Mouse (Mus musculus) cerebellum, postnatal 14 days (tissue): ENCODE results near the gene Gbf1.
"Not testable (repeated sequence)": the region's sequence is repeated elsewhere in the genome, so short reads cannot be mapped to it uniquely, and the experiment has no call there.

Experiments
- DNase-seq, 2 experiments: peaks; one replicate each; pipeline ENCODE4 v3.0.0; 2021; ENCODE audit warnings: mixed read lengths in 2 of 2

Gene Gbf1

DNA sequence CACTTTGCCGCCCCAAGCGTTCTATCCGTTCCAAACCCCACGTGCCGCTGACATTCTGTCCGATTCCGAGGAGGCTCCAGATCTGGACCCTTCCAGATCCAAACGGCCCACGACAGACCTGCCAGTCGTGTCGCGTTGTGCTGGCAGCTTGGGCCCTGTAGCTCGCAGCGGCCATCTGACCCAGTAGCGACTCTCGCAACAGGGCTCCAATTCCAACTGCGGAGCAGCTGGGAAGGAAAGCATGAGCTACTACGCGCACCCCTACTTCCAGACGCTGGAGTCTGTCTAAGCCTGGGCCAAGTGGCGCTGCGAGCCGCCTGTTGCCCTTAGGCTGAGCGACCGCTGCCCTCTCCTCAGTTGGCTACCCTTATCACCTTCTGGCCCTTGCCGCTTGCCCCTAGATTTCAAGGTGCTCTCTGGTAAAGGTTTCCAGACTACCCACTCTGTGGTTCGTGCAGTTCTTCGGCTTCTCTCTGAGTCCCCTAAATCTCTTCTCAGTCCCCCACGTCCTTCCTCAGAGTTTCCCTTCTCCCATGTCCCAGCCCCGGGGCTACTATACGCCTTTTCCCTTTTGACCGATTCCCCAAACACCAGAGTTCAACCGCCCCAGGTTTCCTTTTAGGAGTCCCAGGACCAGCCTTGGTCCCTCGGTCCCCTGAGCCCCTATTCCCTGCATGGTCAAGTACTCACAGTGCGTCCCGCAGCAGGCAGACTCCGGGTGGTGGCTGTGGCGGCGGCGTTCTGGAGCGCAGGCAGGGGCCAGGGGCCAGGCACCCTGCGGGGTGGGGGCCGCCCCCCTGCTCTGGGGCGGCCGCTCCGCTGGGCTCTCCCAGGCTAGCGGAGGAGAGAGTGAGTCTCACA is 4.6 kb upstream of the Gbf1 start, which contains the start of gene Pitx3:
Gene Pitx3 (minus strand): TSS at position 816 of the 861 bp plus-strand sequence.
- DNase-seq = peak; percentile 21 to 24

DNA sequence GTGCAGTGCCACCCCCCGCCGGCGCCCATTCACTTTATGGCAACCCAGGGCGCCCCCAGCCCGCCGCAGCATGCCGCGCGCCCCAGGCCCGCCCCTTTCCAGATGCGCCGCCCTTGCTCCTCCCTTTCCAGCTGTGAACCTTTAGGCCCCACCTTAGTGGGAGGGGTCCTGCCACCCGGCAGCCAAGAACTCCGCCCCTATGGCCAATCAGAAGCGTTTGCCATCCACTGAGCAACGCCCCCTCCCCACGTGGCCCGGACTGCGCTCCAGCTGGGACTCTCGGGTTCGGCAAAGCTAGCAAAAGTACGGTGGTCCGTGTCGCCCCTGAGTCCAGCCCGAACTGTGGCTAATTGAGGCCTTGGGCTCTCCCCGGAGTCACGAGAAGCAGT is 3.9 kb upstream of the Gbf1 start:
- peak; percentile 35 to 58 for DNase-seq

DNA sequence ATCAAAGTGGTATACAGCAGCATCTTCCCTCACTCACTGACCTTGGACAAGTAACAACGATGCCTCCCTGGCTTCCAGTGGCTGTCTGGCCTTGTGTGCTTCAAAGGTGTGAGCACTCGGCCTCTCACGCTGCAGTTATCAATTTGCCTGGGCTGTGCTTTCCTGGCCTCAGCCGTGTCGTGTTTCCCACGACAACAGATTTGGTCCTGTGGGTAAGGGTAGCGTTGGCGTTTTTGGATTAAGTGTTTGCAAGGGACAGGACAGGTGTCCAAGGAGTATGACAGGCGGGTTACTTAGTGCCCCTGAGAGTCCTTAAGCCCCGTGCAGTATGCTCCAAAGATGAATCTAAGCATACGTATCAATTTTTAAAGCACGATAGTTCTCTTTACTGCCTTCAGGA is 3.2 kb upstream of the Gbf1 start:
- DNase-seq = no peak

DNA sequence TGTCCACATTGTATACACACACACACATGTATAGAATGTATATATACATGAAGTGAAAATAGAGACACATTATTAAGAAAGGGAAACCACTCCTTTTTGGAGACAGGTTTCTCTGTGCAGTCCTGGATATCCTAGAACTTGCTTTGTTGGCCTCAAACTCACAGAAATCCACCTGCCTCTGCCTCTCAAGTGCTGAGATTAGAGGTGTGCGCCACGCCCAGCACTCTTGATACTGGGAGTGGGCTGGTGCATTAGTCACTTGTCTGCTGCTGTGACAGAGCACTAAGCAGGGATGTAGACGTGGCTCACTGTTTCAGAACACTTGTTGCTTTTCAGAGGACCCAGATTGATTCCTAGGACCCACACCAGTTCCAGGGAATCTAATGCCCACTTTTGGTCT is 13.6 kb downstream of the Gbf1 start:
- DNase-seq = no peak

DNA sequence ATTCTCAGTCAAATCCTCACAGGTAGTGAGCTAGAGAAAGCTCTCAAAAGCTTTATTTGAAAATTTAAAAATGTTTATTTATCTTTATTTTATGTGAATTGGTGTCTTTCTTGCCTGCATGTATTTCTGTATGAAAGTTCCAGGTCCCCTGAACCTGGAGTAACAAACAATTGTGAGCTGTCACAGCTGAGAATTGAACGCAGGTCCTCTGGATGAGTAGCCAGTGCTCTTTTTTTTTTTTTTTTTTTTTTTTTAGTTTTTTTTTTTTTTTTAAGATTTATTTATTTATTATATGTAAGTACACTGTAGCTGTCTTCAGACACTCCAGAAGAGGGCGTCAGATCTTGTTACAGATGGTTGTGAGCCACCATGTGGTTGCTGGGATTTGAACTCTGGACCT is 14.9 kb downstream of the Gbf1 start:
- DNase-seq = not testable (repeated sequence)

DNA sequence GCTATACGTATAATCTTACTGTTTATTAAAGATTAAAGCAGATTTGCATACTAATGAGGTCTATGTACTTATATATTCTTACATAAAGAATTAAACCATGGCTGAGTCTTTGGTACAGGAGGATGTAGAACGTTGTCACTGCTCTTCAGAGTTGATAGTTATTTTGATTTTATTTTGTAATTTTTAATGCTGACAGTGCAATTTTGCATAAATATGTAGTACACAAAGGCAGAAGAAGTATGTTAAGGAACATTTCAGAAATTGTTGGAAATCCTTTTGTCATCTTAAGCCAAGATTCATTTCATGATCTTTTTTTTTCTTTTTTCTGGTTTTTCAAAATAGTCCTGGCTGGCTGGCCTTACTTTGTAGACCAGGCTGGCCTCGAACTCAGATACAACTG is 17.1 kb downstream of the Gbf1 start:
- no peak for DNase-seq

DNA sequence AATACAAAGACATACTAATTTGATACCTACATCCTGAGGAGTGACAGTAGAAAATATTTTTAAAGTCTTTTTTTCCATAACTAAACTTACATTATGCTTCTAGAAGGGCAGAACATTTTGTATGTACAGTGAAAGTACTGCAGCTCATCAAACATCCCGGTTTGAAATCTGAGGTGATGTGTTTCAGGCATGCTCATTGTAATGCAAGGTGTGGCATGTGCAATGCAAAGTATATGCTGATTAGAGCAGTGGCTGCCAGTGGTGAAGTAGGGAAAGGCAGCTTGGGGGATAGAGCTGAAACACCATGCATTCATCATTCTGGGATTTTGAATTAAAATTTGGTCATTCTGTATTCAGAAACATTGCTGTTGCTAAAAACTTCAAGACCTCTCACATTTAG is 17.6 kb downstream of the Gbf1 start:
- no peak for DNase-seq

DNA sequence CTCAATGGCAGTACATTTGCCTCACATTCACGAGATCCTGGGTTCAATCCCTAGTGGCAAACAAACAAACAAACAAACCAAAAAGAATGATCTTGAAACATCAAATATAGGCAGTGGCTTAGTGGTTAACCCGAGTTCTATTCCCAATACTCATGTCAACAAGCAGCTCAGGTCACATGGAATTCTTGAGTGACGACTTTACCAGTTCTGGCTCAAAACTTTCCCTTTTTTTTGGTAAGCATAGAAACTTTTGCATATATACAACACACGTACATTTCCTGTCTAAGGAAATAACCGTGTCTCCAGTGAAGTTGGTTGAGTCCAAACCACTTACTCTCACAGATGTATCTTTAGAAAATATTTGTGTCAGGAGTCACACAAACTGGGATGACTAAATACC is 20.2 kb downstream of the Gbf1 start:
- no peak for DNase-seq

DNA sequence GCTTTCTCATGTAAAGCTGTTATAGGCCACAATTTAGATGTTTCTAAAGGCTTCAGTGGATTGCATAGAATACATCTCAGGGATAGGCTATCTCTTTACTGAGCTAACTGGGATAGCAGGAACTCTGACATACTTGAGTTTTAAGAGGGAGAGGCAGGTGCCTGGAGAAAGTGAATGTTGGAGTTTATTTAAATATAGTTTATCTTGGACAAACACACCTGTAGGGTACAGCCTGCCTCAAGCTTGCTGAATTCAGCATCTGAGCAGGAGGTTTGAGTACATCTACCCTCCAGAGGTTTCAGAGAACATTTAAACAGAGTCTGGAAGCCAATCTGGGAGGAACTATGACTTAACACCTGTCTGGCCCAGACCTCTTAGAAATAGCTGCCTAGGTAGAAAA is 22.9 kb downstream of the Gbf1 start:
- no peak for DNase-seq

DNA sequence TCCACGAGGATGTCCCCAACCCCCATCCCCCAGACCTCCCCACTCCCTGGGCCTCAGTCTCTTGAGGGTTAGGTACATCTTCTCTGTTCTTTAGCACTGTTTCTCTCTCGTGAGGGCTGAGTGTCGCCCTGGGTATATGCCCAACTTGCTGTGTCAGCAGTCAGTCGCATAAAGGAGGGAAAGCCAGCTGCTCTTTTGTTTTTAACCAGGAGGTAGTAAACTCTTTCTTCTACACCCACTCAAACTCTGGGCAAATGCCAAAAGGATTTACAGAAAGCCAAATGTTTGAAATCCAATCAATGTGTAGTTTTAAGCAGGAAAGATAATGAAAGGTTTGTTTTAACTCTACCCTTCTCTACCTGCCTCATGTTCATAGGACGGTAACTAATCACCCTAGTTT is 24.7 kb downstream of the Gbf1 start:
- DNase-seq = no peak

DNA sequence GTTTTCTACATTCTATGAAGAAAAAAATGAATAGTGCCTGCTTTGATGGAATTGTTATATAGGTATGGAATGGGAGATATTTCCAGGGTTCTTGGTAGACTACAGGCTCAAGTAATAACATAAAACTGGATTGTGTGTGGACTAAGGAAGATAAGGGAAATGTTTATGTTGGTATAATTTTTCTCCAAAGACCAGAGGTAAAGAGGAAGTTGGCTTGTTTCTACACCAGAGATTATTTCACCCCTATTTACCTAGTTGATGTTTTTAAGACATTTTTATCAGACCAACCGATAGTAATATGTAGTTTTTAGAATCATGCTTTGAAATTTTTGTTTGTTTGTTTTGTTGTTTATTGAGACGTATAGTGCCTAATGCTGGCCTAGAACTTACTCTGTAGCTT is 28.0 kb downstream of the Gbf1 start:
- no peak for DNase-seq

DNA sequence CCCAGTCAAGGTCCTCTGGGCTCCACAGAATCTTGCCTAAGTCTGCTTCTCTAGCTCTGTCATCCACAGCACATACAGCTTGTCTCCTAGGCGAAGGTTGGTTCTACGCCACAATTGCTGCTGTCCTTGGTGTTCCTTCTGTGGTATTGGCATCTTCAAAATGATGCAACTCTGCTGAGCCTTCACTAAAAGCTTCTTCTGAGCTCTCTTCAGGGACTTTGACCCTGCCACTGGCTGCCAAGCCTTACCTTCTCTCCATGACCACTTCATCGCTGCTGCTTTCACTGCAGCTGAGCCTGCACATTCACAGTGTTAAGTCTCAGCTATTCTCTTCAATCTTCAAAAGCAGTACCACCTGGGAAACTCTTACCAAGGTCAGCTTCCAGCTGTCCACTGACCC is 29.9 kb downstream of the Gbf1 start:
- DNase-seq = no peak

DNA sequence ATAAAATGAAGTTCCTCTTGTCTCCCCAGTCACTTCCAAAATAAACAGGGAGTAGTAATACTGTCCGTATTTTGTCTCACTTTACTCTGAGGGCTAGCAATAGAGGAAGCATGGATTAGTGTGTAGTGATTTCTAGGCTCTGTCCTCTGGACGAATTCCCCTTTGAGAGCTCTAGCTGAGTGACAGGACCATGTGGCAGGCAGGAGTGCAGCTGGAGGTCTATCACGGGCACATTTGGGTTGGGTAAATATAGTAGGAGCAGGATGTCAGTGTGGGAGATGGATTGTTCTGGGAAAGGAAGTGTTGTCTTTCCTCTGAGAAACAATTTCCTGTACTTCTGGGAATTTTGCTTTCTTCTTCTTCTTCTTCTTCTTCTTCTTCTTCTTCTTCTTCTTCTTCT is 34.3 kb downstream of the Gbf1 start:
- DNase-seq = no peak

DNA sequence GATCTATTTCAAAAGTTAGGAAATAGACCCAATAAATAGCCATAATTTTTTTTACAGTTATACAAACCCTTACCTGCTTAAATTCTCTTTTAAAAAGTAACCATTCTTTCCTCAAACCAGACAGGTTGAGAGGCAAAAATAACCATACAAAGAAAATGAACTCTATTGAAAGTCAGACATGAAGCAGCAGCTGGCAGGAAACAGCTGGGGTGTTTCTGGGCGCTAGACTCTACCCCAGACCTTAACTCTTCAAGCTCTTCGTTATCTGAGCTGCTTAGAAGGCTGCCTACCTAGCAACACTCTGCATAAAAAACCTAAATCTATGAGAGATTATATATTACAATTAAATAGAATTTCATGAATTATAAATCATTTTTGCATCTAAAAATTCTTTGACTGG is 34.9 kb downstream of the Gbf1 start:
- DNase-seq = no peak

DNA sequence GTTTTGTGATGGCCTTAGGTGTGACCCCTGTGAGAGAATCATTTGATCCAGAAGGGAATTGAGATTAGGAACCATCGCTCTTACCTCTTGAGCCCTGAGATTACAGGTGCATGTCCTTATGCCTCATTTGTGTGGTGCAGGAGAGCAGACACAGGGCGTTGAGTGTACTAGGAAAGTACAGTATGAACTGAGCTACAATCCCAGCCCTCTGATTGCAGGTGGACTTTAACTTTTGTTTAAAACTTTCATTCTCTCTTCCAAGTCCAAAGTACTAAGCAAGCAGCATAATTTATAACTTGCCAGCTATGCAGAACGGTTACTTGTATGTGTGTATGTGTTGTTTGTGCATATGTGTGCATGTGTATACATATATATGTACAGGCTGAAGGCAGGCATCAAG is 46.0 kb downstream of the Gbf1 start:
- no peak for DNase-seq

DNA sequence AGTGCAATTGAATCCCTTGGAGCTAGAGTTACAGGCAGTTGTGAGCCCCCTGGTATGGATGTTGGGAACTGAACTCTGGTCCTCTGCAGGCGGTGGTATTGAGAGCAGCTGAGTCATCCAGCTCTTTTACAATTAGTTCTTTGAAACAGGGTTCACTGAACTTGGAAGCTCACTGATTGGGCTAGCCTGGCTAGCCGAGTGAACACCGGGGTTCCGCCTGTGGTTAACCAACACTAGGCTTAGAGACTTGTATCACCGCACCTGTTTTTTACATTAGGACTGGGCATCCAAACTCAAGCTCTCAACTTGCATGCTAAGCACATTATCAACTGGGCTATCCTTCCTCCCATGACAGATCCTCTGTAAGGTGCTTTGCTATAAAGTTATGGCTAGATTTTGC is 46.6 kb downstream of the Gbf1 start:
- no peak for DNase-seq

DNA sequence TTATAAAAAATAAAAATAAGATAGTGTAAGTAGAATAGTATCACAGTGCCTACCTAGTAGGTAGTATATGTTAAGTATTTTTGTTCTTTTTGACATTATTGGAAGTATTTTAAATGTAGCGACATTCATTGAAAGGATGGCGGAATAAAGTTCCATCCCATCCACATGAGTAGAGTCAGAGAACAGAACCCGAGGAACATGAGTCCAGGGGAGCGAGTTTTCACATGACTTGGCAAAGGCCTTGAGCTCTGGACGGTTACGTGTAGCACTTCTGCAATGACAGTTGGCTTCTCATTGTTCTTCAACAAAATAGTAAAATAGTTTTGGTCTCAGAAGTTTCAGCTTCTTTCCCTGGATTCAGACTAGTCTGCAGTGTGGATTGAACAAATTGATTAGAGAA is 51.9 kb downstream of the Gbf1 start:
- no peak for DNase-seq

DNA sequence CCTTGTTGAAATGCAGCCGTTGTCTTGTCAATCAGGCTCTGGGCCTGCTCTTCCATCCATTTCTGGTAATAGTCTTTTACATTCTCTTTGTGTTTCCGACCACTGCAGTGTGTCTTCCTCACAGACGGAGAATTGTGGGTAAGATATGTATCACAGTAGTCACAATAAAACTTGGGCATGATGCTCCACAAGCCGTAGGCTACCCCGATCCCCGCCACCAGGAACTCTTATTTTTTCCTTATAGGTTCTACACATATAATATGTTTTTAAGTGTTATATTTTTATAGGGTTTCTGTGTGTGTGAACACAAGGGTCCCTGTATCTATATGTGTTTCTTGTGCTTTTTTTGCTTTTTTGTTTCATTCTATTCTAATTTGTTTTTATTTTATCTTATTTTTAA is 53.4 kb downstream of the Gbf1 start:
- no peak for DNase-seq

DNA sequence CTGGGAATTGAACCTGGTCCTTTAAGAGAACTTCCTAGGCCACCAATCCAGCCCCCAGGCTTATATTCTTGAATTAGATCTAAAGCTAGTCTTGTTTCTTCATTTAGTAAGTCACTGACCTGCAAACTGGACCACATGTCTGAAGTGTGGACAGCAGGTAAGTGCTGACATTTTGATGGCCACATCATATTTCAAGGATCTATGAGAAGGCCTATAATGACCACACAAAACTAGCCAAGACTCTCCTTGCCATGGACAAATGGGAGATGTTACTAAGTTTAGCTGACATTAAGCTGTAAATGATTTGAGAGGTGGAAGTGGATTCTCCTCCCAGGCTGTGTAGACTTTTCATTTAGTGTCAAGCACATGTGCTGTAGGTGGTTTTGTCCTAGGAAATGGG is 58.6 kb downstream of the Gbf1 start:
- no peak for DNase-seq

DNA sequence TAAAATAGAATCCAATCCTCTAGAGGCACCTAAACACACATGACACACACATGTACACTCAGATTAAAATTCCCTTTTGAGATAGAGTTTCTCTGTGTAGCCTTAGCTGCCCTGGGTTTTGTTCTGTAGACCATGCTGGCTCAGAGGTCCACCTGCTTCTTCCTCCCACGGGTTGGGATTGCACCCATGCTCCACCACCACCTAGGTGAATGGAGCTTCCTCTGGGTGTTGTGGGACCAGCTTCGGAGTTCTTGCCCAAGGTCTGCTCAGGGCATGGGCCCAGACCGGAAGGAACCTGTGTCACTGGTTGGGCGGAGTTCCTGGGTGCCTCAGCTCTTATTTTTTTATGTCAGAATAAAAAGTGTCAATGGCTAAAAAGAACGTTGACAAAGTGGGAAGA is 62.2 kb downstream of the Gbf1 start:
- DNase-seq = no peak

DNA sequence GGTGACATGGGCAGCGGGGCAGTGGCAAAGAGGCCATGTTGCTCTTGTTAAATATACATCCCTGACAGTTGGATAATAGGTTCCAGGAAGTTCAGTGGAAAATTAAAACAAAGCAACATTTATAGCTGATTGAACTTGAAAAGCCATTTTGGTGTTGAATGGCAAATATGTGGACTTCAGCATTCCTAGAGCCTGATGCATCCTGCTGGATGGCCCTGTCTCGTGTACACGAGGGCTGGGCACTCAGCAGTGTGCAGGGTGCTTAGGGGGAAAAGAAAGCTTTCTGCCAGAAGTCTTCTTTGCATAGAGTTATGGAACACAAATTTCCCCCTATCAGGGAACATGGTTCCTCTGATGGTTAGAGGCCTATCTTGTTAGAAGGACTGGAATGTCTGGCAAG is 63.1 kb downstream of the Gbf1 start:
- DNase-seq = no peak

DNA sequence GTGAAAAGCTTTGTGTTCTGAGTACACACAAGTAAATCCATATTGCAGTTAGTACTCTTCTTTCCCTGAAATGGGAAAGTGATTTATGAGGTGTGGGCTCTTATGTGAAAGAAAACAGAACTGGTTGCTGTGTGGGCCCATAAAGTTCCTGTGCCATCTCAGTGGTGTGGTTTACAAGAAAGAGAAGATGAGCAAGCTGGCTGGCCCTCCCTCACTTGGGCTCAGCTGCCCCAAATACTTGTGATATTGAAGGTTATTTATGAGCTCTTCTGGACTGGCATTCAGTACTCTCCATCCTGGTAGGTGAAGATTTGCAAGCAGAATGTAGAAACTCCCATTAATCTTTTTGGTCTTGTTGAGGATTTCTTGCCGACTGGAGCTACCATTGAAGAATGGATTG is 64.4 kb downstream of the Gbf1 start:
- no peak for DNase-seq

DNA sequence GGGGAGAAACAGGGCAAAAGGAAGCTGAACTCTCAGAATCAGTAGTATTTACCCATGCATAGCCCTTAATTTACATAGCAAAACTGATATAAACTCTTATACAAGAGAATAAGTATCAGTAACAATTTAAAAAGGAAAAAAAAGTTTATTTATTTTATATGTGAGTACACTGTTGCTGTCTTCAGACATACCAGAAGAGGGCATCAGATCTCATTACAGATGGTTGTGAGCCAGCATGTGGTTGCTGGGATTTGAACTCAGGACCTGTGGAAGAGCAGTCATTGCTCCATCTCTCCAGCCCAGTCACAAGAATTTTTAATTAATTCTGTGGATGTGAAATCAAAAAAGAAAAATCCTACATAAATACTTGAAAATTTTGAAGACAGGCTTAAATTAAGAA is 65.0 kb downstream of the Gbf1 start:
- DNase-seq = not testable (repeated sequence)

DNA sequence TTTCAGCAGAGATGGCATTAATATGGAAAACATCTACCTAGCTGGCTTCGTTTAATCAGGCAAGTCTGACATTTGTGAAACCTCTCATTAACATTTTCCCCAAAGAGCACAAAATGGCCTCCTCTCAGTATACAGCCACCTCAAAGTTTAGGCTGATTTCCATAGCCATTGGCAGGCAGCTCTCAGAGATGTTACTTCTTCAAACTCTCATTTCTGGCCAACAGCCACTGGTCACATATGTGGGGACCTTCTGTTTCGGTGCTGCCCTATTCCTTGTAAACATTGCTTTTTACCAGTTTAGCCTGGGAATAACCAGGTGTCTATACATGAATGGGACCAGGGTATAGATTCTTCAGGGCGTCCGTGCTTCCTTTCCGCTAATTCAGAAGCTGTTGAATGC is 67.8 kb downstream of the Gbf1 start:
- DNase-seq = peak in 1 of 2 experiments; percentile 39

DNA sequence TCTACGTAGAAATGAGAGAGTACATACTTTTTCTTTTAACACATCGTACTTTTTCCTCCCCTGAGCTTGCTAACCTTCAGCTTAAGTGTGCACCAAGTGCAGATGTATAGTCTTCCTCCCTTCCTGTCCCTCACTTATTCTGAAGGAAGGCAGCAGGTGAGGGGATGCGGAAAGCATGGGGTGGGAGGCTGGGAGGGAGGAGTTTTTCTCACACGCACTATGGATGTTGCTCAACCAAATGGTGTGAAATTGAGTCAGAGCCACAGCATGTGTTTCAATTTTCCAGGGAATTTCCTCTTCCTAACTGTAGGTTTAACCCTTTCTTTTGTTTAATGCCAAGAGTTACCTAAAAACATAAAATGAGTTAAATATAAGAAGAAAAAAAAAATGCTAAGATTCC is 70.8 kb downstream of the Gbf1 start:
- no peak for DNase-seq
